Mouse (Mus musculus) intestine, embryonic 15.5 days (tissue): Measurements from ENCODE around the gene Defb28. TPM values are rescaled to one million over a fixed set of nuclear protein-coding genes. Genes with fewer than 3 reads are reported as not detected.

ENCODE experiments used
- ATAC-seq: fragments of 200-750 bp; cut with Nextera tagmentation; 2 replicates; pipeline ENCODE4 v1.8.0; 2017; ENCODE audit warnings: moderate TSS enrichment, moderate library complexity
- H3K27ac ChIP-seq: fragments of 300-500 bp; sonication (generic); 2 replicates; pipeline ENCODE4 v1.5.1; 2015; ENCODE audit warnings: mild to moderate bottlenecking, inconsistent platforms
- H3K27me3 ChIP-seq: fragments of 300-500 bp; sonication (generic); replicated peaks from 2 replicates; pipeline ENCODE4 v1.6.1; 2015; ENCODE audit warnings: inconsistent platforms
- H3K36me3 ChIP-seq: fragments of 300-500 bp; sonication (generic); 2 replicates; pipeline ENCODE4 v1.6.1; 2015; ENCODE audit warnings: inconsistent platforms
- H3K4me1 ChIP-seq: fragments of 300-500 bp; sonication (generic); replicated peaks from 2 replicates; pipeline ENCODE4 v1.6.1; 2015; ENCODE audit warnings: inconsistent platforms
- H3K4me2 ChIP-seq: fragments of 300-500 bp; sonication (generic); replicated peaks from 2 replicates; pipeline ENCODE4 v1.6.1; 2015; ENCODE audit warnings: mild to moderate bottlenecking, inconsistent platforms
- H3K4me3 ChIP-seq: fragments of 300-500 bp; sonication (generic); replicated peaks from 2 replicates; pipeline ENCODE4 v1.5.1; 2015; ENCODE audit warnings: inconsistent platforms
- H3K9ac ChIP-seq: fragments of 300-500 bp; sonication (generic); 2 replicates; pipeline ENCODE4 v1.6.1; 2015; ENCODE audit warnings: inconsistent platforms
- H3K9me3 ChIP-seq: fragments of 300-500 bp; sonication (generic); 2 replicates; pipeline ENCODE4 v1.6.1; 2016; ENCODE audit warnings: inconsistent platforms
- WGBS: fragments of 180-500 bp; shearing (Covaris S2); methylation state at CpG from one replicate; pipeline ENCODE4 v1.1.7; 2015; 5-methylcytosine and 5-hydroxymethylcytosine counted together
- polyA plus RNA-seq: library from polyadenylated mRNA; unstranded; fragments of >200 nt; fragmentation: Nextera tagmentation; extraction: Ambion mirVana; gene quantifications from 2 replicates; pipeline ENCODE4 v1.2.1, GENCODE M21; 2015

The Defb28 gene
- polyA plus RNA-seq, 1 experiment from 2014 or later: not detected

DNA sequence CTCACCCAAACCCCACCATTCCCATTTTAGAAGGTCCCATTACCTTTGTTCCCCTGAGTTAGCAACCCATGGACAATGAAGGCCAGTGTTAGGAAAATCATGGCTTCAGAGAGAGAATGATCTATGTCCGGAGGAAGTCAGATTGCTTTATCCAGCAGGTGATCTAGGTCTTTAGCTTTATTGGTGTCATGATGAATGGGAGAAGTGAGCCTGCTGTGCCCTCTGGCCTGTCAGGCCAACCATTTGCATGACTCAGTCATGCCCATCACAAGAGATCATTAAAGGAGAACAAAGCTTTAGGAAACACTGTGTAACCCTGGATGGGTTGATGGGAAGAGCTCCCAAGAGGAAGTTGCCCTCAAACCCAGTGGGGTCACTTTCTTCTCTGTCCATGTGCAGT lies 6.5 kb upstream of the Defb28 start, which contains the start of gene Defb26:
Gene Defb26, minus strand, starts transcription at position 101 of the 400 bp plus-strand sequence.
- 89% methylated on average over 1 of the region's 1 CpGs for WGBS
- ATAC-seq: no peak
- no peak within 1 kb of the TSS for H3K4me2 ChIP-seq

GRCm38 (mm10) chr2:152516084-152516483 lies 2.0 kb upstream of the Defb28 start:
- H3K27ac ChIP-seq: no peak overlapping the region
- H3K27me3 ChIP-seq: no peaks in the 10 kb centered on the region
- H3K4me2 ChIP-seq: no peak overlapping the region
- no peaks in the 10 kb centered on the region for H3K36me3 ChIP-seq
- no peak overlapping the region for H3K9ac ChIP-seq
- no peak for ATAC-seq
- no peaks in the 10 kb centered on the region for H3K4me1 ChIP-seq
- no peaks in the 10 kb centered on the region for H3K9me3 ChIP-seq
- 50% methylated on average over 4 of the region's 4 CpGs for WGBS
- no peak overlapping the region for H3K4me3 ChIP-seq

More for the DNA sequence above, 6.5 kb upstream of the Defb28 start, which contains the start of gene Defb26:
- Histone ChIP-seq H3K9ac (no peak within 1 kb of the TSS), H3K36me3 (no peaks in the 10 kb centered on the region), H3K9me3 (no peaks in the 10 kb centered on the region), H3K4me3 (no peak within 1 kb of the TSS), H3K4me1 (no peaks in the 10 kb centered on the region), H3K27me3 (no peaks in the 10 kb centered on the region), H3K27ac (no peak within 1 kb of the TSS)

DNA sequence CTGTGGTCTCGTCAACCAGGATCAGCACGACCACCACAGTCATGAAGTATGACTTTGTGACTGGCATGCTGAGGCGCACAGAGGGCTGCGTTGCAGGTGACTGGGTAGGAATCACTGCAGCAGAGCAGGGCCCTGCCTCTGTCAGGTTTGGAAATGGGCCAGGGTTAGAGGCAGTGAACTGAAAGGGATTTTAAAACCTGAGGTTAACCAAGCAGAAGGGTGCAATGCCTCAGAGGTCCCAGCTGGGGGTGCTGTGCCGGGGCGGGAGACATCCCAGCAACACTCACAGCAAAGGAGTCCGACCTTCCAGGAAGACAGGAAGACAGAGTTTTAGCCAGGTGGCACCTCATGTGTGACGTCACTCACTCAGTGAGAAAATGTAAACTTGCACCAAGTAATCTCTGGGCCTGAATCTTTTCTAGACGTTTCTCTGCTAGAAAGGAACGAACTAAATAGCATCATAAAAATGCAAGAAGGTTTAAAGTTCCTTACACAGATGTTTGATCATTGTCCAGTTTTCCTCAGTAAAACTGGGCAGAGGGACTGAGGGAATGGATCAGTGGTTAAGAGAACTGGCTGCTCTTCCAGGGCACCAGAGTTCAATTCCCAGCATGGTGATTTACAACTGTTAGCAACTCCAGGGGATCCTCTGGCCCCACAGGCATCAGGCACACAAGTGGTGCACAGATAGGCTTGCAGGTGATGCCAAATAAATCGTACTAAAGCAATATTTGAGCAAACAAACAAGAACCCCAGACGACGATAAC lies 22.1 kb downstream of the Defb28 start, which contains the start of gene Defb29:
Gene Defb29, minus strand, starts transcription at position 155 of the 767 bp plus-strand sequence.
- Histone ChIP-seq H3K9me3 (no peaks in the 10 kb centered on the region), H3K4me3 (no peak within 1 kb of the TSS), H3K27ac (no peak within 1 kb of the TSS), H3K4me1 (no peaks in the 10 kb centered on the region), H3K36me3 (no peaks in the 10 kb centered on the region), H3K27me3 (no peaks in the 10 kb centered on the region), H3K9ac (no peak within 1 kb of the TSS), H3K4me2 (no peak within 1 kb of the TSS)
- 43% methylated on average over 13 of the region's 13 CpGs for WGBS
- no peak for ATAC-seq

DNA sequence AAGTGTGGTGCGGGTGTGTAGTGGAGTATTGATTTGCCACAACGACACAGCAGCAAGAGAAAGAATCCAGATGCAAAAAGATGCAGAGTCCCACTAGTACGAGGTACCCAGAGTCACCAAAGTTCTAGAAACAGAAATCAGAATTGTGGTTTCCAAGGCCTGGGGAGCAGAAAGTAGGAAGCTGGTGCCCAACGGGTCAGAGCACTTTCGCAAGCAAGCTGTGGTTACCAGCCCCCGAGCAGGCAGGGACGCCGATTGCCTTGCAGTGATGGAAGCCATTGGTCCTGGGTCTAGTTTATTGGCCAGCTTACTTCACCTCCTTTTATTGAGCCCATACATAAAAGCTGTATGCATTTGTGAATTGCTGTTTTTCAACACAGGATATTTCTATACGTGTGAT lies 23.9 kb downstream of the Defb28 start:
- 80% methylated on average over 9 of the region's 9 CpGs for WGBS
- Histone ChIP-seq H3K27ac (no peak overlapping the region), H3K27me3 (no peaks in the 10 kb centered on the region), H3K9me3 (no peaks in the 10 kb centered on the region), H3K4me3 (no peak overlapping the region), H3K36me3 (no peaks in the 10 kb centered on the region), H3K4me2 (no peak overlapping the region), H3K4me1 (no peaks in the 10 kb centered on the region), H3K9ac (no peak overlapping the region)
- ATAC-seq: no peak

DNA sequence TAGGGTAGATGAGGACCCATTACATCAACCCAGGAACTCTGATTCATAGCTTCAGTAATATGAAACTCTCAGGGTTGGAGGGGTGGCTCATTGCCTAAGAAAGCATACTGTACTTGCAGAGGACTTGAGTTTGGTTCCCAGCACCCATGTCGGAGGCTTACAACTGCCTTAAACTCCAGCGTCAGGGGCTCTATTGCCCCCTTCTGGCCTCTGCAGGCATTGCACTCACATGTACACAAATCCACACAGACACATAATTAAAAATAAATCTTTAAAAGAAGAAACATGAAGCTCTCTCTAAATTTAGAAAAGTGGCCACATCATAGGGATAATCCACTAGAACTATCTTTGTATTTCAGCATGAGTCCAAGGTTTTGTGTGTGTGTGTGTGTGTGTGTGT lies 24.8 kb downstream of the Defb28 start:
- H3K4me2 ChIP-seq: no peak overlapping the region
- H3K9me3 ChIP-seq: no peaks in the 10 kb centered on the region
- no peaks in the 10 kb centered on the region for H3K27me3 ChIP-seq
- ATAC-seq: no peak
- 75% methylated on average over 2 of the region's 2 CpGs for WGBS
- H3K27ac ChIP-seq: no peak overlapping the region
- H3K9ac ChIP-seq: no peak overlapping the region
- no peak overlapping the region for H3K4me3 ChIP-seq
- no peaks in the 10 kb centered on the region for H3K4me1 ChIP-seq
- H3K36me3 ChIP-seq: no peaks in the 10 kb centered on the region

DNA sequence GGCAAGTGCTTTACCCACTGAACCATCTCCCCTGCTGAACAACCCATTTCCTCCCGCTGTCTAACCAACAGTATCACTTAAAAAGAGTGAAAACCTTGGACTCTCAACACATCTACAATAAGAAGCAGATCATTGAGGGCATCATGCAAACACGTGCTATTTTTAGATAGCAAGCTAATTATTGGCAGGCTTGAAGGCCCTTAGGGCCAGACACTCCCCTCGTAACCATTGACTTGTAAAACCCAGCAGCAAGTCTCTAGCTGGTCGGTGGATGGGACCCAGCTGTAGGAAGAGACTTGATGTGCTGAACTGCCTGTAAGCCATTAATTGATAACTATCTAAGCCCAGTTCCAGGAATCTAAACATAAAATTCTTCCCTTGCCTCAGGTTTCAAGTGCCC lies 25.4 kb downstream of the Defb28 start:
- H3K36me3 ChIP-seq: no peaks in the 10 kb centered on the region
- no peak overlapping the region for H3K4me2 ChIP-seq
- H3K9ac ChIP-seq: no peak overlapping the region
- no peak overlapping the region for H3K27ac ChIP-seq
- ATAC-seq: peak; percentile 44
- no peaks in the 10 kb centered on the region for H3K9me3 ChIP-seq
- no peak overlapping the region for H3K4me3 ChIP-seq
- H3K27me3 ChIP-seq: no peaks in the 10 kb centered on the region
- 52% methylated on average over 4 of the region's 4 CpGs for WGBS
- no peaks in the 10 kb centered on the region for H3K4me1 ChIP-seq

DNA sequence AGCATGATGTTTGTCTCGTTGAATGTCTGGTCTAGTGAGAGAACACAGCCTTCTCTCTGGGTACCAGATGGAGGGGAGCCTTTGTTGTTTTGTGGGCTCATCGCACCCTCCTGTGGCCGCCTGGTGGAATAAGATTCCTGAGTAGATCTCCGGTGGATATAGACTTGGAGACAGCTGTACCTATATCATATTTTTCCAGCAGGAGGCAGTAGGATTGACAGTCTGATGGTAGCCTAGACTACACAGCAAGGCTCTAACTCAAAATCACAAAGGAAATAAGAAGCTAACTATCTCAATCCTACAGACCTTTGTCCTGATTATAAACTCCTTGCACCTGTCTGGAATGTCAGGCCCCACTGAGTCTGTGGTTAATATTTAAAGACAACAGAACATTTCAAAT lies 26.6 kb downstream of the Defb28 start:
- no peak overlapping the region for H3K4me3 ChIP-seq
- H3K27me3 ChIP-seq: no peaks in the 10 kb centered on the region
- no peak overlapping the region for H3K4me2 ChIP-seq
- H3K9me3 ChIP-seq: no peaks in the 10 kb centered on the region
- no peak overlapping the region for H3K9ac ChIP-seq
- peak; percentile 89 for ATAC-seq
- 11% methylated on average over 4 of the region's 4 CpGs for WGBS
- no peaks in the 10 kb centered on the region for H3K4me1 ChIP-seq
- H3K27ac ChIP-seq: no peak overlapping the region
- H3K36me3 ChIP-seq: no peaks in the 10 kb centered on the region

DNA sequence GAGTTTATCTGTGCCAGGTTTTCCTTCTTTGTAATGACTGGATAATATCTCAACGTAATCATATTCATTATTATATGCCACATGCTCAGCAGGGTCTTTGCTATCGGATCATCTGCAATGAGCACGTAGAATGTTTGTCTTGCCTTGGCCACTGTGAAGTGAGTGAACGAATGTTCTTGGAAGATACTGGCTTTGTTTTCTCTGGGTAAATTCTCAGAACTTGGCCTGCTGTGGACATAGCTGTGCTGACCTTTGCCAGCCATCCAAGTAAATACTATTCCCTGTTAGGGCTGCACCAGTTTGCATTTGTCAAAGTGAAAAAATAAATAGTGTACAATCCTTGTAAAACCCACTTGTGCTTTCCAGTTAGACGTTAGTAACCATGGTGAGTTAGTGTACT lies 30.1 kb downstream of the Defb28 start:
- Histone ChIP-seq H3K36me3 (no peaks in the 10 kb centered on the region), H3K4me2 (no peak overlapping the region), H3K27ac (no peak overlapping the region), H3K9ac (no peak overlapping the region), H3K27me3 (no peaks in the 10 kb centered on the region), H3K4me1 (no peaks in the 10 kb centered on the region), H3K4me3 (no peak overlapping the region), H3K9me3 (no peaks in the 10 kb centered on the region)
- WGBS: 66% methylated on average over 5 of the region's 5 CpGs
- ATAC-seq: no peak

DNA sequence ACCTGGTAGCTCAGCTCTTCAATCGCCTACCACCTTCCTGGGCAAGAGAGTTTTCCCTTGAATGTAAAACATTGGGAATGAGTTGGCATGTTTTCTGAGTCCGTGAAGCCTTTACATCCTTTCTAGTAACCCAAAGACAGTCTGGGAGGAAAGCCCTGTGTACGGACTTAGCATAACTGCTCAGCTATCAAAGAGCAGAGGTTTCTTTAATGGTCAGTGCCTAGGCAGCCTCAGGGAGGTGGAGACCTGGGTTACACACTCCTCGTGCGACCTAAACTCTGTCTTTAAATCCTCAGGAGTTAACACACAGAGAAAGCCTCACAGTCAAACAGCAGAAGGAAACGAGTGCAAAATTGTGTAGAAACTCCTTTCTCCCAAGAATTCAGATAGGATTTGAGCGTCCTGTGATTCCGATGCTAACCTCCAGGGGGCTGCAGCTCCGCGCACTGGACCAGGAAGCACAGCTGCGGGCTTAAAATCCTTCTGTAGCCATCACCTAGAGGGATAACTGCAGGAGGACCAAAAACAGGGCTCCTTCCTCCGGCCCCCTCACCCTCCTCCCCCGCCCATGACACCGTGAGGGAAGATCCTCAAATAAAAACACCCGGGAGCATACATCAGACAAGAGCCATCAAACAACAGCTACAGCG lies 35.8 kb downstream of the Defb28 start:
- peak overlapping the region; percentile 43 for H3K4me2 ChIP-seq
- H3K27me3 ChIP-seq: no peaks in the 10 kb centered on the region
- H3K9me3 ChIP-seq: no peaks in the 10 kb centered on the region
- no peaks in the 10 kb centered on the region for H3K36me3 ChIP-seq
- H3K27ac ChIP-seq: no peak overlapping the region
- H3K4me3 ChIP-seq: no peak overlapping the region
- ATAC-seq: 0 out of 2 replicates have a peak, but pooled peaks have one; percentile 58
- H3K4me1 ChIP-seq: no peaks in the 10 kb centered on the region
- 11% methylated on average over 16 of the region's 16 CpGs for whole genome bisulfite sequencing
- no peak overlapping the region for H3K9ac ChIP-seq

GRCm38 (mm10) chr2:152556655-152557054 lies 38.6 kb downstream of the Defb28 start:
- ATAC-seq: no peak
- Histone ChIP-seq H3K9ac (no peak overlapping the region), H3K27me3 (no peaks in the 10 kb centered on the region), H3K27ac (no peak overlapping the region), H3K4me2 (no peak overlapping the region), H3K9me3 (no peaks in the 10 kb centered on the region), H3K4me3 (no peak overlapping the region), H3K4me1 (no peaks in the 10 kb centered on the region), H3K36me3 (no peaks in the 10 kb centered on the region)
- WGBS: 85% methylated on average over 7 of the region's 7 CpGs

DNA sequence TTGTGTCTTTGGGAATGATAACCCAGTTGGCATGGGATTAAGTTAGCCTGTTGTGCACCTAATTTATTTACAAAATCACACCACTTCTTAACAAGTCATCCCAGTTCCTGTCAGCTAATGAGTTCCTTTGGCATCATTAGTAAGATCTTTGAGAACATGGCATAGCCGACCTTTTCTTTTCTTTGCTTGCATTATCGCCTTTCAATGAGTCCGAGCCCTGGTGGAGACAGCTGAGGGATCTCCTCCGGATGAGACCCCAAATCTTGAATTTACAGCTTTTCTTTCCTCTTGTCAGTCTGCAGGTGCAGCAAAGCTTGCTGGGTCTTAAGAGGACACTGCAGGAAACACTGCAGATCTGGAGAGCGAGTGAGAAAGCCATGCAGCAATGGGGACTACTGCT lies 51.0 kb downstream of the Defb28 start, which contains the start of gene Gm17416:
Gene Gm17416, plus strand, starts transcription at position 301 of the 400 bp plus-strand sequence.
- H3K36me3 ChIP-seq: no peaks in the 10 kb centered on the region
- no peak within 1 kb of the TSS for H3K4me2 ChIP-seq
- no peak for ATAC-seq
- no peaks in the 10 kb centered on the region for H3K9me3 ChIP-seq
- no peak within 1 kb of the TSS for H3K4me3 ChIP-seq
- H3K4me1 ChIP-seq: no peaks in the 10 kb centered on the region
- 92% methylated on average over 5 of the region's 5 CpGs for WGBS
- H3K27me3 ChIP-seq: no peaks in the 10 kb centered on the region
- H3K27ac ChIP-seq: no peak within 1 kb of the TSS
- no peak within 1 kb of the TSS for H3K9ac ChIP-seq

DNA sequence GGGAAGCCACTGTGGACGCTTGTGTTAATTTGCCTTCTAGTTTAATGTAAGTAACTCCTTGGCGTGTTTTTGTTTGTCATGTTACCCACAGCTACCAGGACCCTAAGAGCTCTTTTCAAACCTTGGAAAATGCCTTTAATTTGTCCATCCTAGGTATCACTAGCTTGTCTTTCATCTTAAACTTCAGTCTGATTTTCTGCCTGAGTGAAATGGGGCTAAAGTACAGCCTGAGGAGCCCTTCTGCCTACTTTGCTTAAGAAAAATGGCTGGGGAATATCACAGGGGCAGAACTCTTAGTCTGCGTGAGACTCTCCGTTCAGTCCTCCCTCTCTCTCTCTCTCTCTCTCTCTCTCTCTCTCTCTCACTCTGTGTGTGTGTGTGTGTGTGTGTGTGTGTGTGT lies 51.8 kb downstream of the Defb28 start:
- H3K27ac ChIP-seq: no peak overlapping the region
- no peak overlapping the region for H3K9ac ChIP-seq
- no peak overlapping the region for H3K4me3 ChIP-seq
- H3K36me3 ChIP-seq: no peaks in the 10 kb centered on the region
- no peaks in the 10 kb centered on the region for H3K27me3 ChIP-seq
- H3K4me2 ChIP-seq: no peak overlapping the region
- H3K4me1 ChIP-seq: no peaks in the 10 kb centered on the region
- 71% methylated on average over 4 of the region's 4 CpGs for WGBS
- ATAC-seq: no peak
- no peaks in the 10 kb centered on the region for H3K9me3 ChIP-seq

DNA sequence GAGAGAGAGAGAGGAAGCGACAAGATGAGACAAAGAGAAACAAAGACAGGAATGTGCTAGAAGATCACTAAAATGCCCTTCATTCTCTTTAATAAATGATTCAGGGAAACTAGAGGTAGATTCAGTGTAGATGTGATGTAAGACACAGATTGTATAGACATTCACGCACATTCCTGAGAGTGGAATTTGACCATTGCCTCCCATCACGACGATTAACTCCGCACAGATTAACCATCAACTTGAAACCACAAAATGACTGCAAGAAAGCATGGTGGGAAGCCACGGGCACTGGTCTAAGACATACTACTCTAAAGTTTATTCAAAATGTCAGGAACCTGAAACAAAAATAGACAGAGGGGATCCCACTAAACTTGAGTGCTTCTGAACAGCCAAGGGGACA lies 52.3 kb downstream of the Defb28 start:
- 47% methylated on average over 6 of the region's 6 CpGs for WGBS
- H3K4me2 ChIP-seq: no peak overlapping the region
- ATAC-seq: no peak

More for the DNA sequence above, 52.3 kb downstream of the Defb28 start:
- Histone ChIP-seq H3K9ac (no peak overlapping the region), H3K4me3 (no peak overlapping the region), H3K27ac (no peak overlapping the region), H3K9me3 (no peaks in the 10 kb centered on the region), H3K36me3 (no peaks in the 10 kb centered on the region), H3K27me3 (no peaks in the 10 kb centered on the region), H3K4me1 (no peaks in the 10 kb centered on the region)
